Mouse (Mus musculus) C3H10T1/2 (cell line): ENCODE measurements around the gene Dclre1b. TPM values are rescaled to one million over a fixed set of nuclear protein-coding genes. Genes with fewer than 3 reads are reported as not detected.

Experiments
- polyA plus RNA-seq, 2 experiments: library from polyadenylated mRNA; unstranded; fragments of >200 nt; fragmentation: generic; extraction: Trizol; gene quantifications; one replicate each; pipeline ENCODE4 v1.2.1; 2012; ENCODE audit warnings: missing spikeins in 2 of 2

The Dclre1b gene
- 1 to 10 TPM; 2.3 to 3.0 TPM for polyA plus RNA-seq

GRCm38 (mm10) chr3:103808891-103809798 lies at the start of gene Dclre1b, which contains the start of the genes Ap4b1 and Gm43064:
Gene Dclre1b, minus strand, starts transcription at chr3:103809444.
Gene Ap4b1, plus strand, starts transcription at chr3:103809520.
Gene Gm43064, plus strand, starts transcription at chr3:103809573.

GRCm38 (mm10) chr3:103832426-103832825 lies 23.2 kb upstream of the Dclre1b start, which contains the start of gene Bcl2l15:
Gene Bcl2l15, plus strand, starts transcription at chr3:103832601.

GRCm38 (mm10) chr3:103791230-103792110 lies 17.8 kb downstream of the Dclre1b start, which contains the start of gene Hipk1:
Gene Hipk1, minus strand, starts transcription at chr3:103791563.

Other genes starting within 250 kb of the Dclre1b start
- gene Syt6, start 234.2 kb downstream of the Dclre1b start, polyA plus RNA-seq: under 1 TPM in 1 of 2 experiments, not detected in 1; 0.02 TPM
- under 1 TPM in 1 of 2 experiments, not detected in 1; 0.09 TPM for gene Atg4a-ps, start 163.4 kb downstream of the Dclre1b start, polyA plus RNA-seq
- gene Olfml3, start 71.4 kb downstream of the Dclre1b start, polyA plus RNA-seq: 10 to 100 TPM in 1 of 2 experiments, 1 to 10 TPM in 1; 4.1 to 29.3 TPM
- gene Gm10964, start 70.1 kb downstream of the Dclre1b start, polyA plus RNA-seq: not detected
- gene Hipk1, start 17.9 kb downstream of the Dclre1b start, polyA plus RNA-seq: 1 to 10 TPM in 1 of 2 experiments, under 1 TPM in 1; 0.92 to 8.0 TPM
- gene Ap4b1, start 76 bp upstream of the Dclre1b start, polyA plus RNA-seq: 10 to 100 TPM in 1 of 2 experiments, 1 to 10 TPM in 1; 1.3 to 10.8 TPM
- gene Gm43064, start 129 bp upstream of the Dclre1b start, polyA plus RNA-seq: under 1 TPM; 0.01 to 0.15 TPM
- under 1 TPM; 0.25 to 0.36 TPM for gene Bcl2l15, start 23.2 kb upstream of the Dclre1b start, polyA plus RNA-seq
- under 1 TPM; 0.09 to 0.41 TPM for gene Ptpn22, start 50.4 kb upstream of the Dclre1b start, polyA plus RNA-seq
- 1 to 10 TPM in 1 of 2 experiments, under 1 TPM in 1; 0.54 to 1.3 TPM for gene Rsbn1, start 104.7 kb upstream of the Dclre1b start, polyA plus RNA-seq
- 10 to 100 TPM in 1 of 2 experiments, 1 to 10 TPM in 1; 1.7 to 15.4 TPM for gene Phtf1, start 158.7 kb upstream of the Dclre1b start, polyA plus RNA-seq